Mouse (Mus musculus): ENCODE results near the gene Slc25a13.

Slc25a13 gene

DNA sequence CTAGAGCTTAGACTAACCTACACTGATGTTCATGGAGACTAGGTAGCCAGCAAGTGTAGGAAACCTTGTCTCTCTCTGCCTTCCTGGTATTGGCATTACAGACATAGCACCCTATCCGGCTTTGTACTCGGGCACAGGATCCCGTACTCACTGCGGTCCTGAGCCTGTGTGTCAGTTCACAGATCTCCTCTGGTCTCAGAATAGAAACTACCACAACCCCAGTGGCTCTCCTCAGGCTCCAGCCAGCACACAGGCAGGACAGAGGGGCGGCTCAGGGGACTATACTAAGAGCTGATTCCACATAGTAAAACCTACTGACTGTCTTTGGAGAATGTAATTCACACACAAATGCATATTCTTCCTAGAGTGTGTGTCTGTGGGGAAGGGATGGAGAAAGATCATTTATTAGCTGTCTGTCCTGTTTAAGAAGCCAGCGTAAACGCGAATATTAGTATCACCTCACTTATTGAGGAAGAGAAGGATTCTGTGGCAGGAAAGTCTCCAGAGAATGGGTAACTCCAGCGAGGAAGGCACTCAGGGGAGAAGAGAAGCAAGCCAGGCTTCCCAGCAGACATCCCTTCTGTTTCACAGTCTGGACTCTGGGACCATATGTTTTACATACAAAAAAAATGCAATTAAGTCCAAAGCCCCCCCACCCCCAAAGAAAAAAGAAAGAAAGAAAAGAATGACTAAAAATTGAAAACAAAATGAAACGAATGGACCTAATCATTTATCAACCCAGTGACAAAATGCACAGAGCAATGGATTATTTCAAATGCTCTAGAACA, 49.4 kb downstream of the Slc25a13 start:
- no peak for DNase-seq (ENCODE audit: low read depth, low spot score)

DNA sequence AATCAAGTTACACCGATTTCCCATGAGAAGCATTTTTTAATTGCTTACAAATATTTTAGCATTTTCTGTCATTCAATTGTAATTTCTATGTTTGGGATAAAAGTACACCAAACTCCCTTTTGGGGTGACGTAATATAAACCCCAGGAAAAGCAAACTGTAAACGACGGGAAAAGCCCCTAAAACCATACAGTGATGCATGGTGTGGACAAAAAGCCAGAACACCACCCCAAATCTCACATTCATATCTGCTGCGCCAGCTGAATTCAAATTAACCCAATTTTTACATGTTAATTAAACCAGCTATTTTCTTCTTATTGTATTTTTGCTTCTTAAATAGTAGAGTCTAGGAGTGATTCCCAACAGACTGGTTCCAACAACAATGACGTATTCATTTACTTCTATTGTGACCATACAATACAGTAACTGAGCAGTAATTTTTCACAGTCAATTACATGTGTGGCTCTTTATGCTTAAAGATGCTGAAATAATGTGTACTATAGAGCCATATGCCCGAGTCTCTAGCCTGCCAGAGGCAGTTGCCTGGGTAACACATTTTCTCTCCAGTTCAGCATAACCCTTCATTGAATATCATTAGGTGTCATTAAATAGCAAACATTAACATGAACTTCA, 53.9 kb downstream of the Slc25a13 start:
- DNase-seq (ENCODE audit: low read depth, low spot score): no peak

DNA sequence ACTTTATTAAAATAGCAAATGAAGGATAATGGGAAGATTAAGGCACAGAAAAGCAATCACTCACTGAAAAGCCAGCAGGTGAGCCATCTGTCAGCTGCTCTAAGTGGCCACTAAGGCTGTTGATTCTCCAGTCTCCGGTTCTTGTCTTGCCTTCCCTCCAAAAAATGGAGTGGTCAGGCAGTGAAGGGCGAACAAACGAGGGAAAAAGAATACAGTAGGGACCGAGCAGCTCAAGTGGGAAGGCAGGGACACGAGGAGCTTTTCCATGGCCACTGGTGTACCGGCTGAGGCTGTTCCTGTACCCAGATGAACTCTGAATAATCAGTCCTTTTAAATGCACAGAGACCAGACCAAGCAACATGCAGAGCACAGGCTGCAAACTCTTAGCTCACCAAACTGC, 54.8 kb downstream of the Slc25a13 start:
- no peak for DNase-seq (ENCODE audit: low read depth, low spot score)

DNA sequence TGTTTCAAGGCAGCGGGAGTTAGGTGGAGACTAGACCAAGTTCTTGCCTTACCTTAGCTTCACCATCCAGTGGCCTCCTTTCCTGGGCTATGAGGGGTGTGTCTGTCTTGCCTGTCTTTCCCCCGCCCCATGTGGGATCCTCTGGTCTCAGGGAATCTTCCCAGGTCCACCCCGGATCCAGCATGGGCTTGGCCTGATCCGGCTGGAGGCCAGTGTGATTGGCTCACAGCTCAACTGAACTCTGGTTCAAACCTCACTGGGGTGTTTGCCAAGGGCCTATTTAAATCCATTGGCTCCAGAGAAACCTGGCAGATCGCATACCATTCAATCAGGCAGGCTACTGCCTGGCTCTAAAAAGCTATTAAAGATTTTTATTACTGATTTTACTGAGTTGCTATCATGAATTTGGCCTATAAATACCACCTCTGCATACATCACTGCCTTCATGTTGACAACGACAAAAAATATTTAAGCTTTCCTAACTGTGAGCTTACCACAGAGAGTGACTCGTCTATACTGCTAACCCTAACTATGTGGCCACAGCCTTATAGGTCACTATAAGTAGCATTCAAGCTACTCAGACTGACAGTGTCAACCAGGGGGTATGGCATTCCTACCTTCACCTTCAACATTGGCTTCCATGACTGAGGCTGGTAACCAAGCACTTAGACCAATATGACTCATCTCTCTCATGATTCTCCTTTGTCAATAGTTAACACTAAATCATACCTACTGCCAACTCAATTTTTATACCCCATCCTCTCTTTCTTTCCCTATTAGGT, 56.1 kb downstream of the Slc25a13 start:
- DNase-seq (ENCODE audit: low read depth, low spot score): no peak

DNA sequence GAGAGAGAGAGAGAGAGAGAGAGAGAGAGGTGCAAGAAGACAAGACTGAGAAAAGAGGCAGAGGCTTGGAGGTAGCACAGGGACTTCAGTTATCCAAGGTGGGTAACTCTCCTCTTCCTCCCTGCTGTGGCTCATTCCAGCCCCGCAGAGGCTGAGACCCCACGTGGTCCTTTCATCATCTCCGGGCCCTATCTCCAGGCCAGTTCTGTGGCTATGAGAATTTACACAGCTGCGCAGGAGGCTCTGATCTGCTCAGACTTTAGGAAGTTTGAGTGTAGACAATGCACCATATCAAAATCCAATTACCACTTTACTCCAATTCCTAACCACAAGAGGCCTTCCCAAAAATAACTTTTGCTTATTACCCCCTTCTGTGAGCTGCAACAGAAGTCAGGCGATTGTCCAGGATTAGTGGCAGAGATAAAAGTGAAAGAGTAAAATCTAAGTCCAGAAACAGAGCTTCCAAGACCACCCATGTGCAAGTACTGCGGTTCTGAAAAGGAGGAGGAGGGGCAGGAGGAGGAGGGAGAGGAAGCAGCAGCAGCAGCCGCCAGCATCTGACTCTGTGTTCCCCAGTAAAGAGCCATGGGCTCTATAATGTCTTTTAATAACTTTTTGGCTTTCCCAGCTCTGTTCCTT, 57.6 kb downstream of the Slc25a13 start:
- peak; percentile 41 for DNase-seq (ENCODE audit: low read depth, low spot score)

DNA sequence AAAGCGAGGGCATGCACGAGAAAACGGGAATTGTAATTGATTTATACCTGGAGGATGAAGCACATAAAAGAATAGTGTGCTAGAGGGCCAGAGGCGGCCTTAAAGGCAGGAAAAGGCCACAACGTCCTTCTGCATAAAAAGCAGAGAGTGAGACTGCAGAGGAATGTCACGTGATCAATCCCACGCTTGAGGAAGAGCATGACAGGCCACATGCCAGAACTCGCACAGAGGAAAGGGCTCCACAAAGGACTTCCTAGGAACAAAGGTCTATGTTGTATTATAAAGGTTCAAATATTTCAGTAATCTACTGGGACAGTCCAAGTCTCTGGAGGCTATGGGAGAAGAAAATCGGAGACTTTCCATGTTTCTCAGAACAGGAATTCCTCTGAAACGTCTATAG, 63.5 kb downstream of the Slc25a13 start:
- DNase-seq (ENCODE audit: low read depth, low spot score): no peak

DNA sequence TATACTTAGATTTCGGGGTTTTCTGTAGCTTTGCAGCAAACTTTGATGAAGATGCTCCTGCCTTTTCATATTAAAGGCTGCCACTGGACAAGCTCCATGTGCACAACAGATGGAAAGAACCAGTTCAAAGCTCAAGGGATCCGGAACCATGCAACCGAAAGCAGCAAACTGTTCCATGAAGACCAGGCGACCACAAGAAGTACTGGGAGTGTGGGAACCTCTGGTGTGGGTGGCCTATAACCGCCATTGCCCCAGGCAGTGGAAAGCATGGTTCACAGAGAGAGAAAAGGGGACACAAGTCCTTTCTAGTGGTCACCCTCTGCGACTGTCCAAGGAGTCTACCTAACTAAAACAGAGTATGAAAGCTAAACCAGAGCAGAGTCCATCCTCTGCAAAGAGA, 66.2 kb downstream of the Slc25a13 start:
- DNase-seq (ENCODE audit: low read depth, low spot score): no peak

DNA sequence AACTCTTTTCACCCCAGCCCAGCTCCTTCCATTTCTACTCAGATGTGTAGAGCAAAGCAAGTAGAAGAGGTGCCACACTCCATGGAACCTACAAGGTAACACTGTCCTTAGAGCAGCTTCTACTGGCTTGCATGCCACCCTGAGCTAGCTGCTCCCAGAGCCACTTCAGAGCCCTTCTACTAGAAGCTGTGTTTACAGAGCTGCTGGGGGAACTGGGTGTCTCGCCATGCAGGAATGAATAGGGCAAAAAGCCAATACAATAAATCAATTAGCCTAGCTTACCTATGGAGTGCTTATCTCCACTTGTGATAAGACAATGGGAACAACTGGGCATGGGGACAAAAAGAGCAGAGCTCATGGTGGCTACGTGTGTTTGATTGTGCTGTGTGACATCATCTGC, 67.2 kb downstream of the Slc25a13 start:
- DNase-seq (ENCODE audit: low read depth, low spot score): no peak

DNA sequence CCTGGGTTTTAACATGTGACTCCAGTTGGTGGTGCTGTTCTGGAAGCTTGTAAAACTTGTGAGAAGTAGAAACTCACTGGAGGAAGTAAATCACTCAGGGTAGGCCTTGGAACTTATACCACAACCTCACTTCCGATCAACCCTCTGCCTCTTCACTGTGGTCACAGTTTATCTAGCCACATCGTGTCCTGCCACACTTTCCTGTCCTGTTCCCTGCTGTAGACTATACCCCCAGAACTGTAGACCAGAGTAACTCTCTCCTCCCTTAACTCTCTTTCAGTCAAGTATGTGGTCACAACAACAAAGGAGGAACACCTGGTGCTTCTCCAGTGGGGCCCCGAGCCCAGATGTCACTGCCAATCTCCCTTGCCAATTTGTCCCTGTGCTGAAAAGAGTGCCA, 67.6 kb downstream of the Slc25a13 start:
- DNase-seq (ENCODE audit: low read depth, low spot score): no peak

DNA sequence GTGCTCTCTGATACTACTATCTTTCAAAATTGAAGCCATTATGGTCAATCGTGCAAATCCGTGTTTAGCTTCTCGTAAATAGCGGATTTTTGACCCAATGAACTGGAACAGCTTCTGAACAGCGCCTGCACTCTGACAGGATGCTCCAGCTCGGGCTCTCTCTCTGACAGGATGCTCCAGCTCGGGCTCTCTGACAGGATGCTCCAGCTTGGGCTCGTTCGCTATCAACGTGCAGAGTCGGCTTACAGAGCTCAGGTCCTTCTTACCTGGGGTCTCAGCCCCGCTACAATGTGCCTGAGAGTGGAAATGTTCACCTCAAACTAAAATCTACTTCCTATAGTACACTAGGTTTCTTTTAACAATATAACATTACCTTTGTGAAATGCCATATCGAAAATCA, 71.6 kb downstream of the Slc25a13 start:
- DNase-seq (ENCODE audit: low read depth, low spot score): no peak

DNA sequence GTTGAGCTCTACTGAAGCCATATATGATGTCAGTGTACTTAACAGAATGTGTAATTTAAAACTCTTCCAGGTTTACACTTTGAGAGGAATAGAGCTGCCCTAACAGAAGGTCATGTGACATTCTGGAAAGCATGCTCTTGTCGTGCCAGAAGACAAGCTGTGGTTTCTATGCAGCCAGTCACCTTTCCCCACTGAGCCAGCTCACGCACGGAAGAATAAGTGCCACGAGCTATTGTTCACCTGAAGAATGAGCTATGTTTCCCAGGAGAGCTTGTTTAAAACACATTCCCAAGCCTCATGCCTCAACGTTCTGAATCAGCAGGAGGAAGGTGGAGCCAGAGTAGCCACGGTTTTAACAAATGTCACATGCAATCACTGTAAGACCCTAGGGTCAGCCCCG, 73.4 kb downstream of the Slc25a13 start:
- DNase-seq (ENCODE audit: low read depth, low spot score): no peak

DNA sequence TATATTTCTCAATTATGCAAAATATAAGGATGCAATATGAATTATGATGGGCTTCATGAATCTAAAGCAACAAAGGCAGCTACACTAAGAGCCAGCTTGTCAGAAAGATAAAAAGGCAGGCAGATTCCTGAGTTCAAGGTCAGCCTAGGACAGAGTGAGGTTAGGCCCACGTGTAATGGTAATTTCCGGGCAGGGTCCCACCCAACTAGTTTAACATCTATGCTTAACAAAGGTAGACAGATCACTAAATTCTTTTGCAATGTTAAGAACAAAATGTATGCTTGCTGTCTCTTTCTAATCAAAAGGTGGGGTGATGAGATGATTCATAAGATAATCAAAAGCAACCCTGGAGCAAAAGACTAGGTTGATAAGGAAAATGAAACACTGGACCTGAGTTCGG, 76.6 kb downstream of the Slc25a13 start:
- DNase-seq (ENCODE audit: low read depth, low spot score): no peak

DNA sequence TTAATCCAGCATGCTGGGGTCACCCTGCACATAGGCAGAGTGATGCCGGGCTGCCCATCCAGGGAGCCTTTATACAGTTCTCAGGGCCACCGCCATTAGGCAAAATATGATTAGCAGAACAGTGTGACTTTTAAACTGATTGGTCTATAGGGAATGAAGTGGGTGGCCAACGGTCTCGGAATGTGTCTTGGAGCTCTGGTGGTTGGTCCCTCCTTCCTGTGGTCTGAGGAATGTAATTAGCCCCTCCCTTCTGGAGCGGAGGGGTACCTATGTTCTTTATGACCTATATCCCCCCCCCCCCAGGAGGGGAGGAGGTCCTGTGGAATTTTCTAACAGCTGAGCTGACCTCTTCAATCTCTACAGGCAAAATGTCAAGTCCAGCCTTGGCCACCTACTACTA, 77.9 kb downstream of the Slc25a13 start:
- no peak for DNase-seq (ENCODE audit: low read depth, low spot score)

DNA sequence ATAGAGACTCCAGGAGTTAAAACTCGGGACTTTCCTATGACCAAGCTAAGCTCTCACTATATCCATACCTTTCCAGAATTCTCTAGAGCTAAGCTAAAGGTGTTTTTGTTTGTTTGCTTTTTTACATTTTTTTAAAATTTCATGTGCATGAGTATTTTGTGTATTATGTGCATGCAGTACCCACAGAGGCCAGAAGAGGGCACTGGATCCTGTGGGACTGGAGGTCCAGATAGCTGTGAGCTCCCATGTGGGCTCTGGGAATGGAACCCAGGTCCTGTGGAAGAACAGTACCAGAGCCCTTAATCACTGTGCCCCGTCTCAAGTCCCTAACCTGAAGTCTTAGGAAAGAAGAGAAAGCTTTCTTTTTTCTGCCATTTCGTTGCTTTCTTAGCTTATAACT, 80.2 kb downstream of the Slc25a13 start:
- no peak for DNase-seq (ENCODE audit: low read depth, low spot score)

DNA sequence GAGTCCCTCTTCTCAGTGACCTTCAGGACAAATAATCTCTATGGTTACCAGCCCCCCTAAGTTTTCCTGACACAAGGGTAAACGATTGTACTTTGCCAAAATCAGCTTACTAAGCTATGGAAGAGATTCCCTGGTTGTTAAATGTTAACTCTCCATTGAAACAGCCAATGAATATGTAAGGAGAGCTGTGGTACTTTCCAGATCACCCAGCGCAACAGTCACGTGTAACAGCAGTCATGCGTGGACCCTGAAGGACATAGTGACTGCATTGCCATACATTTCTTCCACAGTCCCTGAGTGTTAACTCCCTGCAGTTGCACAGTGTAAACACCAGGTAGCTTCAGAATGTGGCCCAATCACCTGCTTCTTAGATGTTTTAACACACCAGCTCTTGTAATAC, 82.0 kb downstream of the Slc25a13 start:
- DNase-seq (ENCODE audit: low read depth, low spot score): no peak

DNA sequence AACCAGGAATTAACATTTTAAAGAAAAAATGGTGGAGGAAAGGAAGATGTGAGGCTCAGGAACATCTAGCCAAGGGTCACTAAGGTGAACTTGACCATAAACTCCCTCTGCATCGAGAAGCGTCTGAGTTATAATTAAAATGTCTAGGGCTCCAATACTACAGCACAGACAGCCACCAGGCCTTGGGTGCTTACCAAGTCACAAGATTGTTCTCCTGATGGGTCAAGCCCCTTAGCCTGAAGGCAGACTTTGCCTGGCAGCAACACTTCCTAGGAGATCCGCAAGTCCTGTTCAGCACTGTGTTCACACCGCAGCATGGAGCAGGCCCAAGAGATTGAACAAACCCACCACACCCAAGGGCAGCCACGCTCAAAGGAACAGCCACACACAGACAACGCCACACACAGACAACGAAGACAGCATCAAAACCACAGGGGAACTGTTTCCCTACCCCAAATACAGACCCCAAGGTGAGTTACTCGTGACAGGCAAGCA, 83.4 kb downstream of the Slc25a13 start:
- no peak for DNase-seq (ENCODE audit: low read depth, low spot score)

DNA sequence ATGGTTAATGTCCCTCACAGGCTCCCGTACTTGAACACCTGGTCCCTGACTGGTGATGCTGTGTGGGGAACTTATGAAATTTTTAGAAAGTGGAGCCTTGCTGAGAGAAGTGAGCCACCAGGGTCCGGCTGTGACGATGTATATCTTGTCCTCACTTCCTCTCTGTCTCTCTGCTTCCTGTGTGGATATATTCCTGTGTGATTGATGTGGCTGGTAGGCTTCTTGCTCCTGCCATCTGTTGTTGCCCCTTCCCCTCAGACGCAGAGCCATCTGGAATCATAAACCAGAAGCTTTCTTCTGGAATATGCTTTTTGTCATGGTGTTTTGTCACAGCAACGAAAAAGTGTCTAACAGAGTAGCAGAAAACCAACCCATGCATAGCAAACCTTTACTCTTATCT, 84.9 kb downstream of the Slc25a13 start:
- peak; percentile 21 for DNase-seq (ENCODE audit: low read depth, low spot score)

DNA sequence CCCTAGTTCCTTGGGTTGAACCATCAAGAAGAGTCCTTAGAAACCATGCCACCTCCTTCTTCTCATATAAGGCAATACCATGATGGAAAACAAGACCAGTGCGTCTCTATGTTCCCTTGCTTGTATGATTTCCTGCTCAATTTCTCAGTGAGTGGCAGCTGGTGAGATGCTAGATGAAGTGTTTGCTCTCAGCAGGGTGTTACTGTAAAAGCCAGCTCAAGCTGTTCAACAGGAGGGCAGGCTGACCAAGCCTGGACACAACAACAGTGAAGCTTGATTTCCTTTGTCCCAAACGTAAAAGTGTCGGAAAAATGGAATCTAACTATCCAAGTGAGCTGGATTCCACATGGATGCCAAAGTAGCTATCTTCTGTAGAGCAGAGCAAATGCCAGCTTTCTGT, 91.4 kb downstream of the Slc25a13 start:
- DNase-seq (ENCODE audit: low read depth, low spot score): no peak

DNA sequence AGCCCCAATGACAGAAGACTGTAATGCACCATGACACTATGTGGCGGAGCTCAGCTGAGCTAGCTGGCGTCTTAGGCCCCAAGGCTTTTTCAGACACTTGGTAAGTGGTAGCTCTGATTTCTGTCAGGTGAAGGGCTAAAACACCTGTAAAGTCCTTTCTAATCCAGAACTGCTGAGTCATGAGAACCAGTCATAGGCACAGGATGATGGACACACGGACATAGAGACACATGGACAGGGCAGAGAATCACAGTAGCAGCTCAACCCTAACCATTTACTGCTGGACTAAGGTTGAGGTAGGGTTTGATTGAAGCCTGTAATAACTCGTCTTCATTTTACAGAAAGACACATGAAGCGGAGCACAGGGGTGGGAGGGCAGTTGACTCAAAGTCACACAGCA, 95.1 kb downstream of the Slc25a13 start:
- DNase-seq (ENCODE audit: low read depth, low spot score): no peak

DNA sequence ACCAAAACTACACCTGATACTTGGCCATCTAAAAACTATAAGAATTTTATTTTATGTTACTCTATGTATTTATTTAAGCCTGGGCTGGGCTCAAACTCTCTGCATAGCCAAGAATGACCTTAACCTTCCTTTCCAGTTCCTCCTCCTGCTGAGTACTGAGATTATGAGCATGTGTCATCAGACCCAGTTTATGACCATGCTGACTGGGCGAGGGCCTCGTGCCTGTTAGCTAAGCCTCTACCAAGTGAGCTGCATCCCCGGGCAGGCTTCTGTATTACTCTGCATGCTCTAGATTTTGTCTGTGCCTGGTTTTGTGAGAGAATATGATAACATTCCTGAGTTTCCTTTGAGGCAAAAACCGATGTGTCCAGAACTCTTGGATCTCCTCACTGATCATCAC, 96.1 kb downstream of the Slc25a13 start:
- no peak for DNase-seq (ENCODE audit: low read depth, low spot score)

DNA sequence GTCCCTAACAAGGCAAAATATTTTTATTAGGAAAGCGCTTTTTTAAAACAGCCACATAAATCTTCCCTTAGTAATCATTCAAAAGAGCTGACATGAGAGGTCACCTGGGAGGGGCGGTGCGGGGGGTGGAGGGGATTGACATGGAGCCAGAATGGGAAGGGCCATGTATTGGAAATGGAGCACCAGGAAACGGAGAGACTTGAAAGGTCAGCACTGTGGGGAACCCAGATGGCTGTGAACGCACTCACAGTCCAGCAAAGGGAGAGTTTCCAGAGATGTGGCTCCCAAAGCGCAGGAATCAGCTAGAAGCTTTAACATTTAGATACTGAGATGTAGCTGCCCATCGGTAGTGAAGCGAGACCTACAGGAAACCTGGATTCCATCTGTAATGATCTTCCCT, 101.2 kb downstream of the Slc25a13 start:
- no peak for DNase-seq (ENCODE audit: low read depth, low spot score)

DNA sequence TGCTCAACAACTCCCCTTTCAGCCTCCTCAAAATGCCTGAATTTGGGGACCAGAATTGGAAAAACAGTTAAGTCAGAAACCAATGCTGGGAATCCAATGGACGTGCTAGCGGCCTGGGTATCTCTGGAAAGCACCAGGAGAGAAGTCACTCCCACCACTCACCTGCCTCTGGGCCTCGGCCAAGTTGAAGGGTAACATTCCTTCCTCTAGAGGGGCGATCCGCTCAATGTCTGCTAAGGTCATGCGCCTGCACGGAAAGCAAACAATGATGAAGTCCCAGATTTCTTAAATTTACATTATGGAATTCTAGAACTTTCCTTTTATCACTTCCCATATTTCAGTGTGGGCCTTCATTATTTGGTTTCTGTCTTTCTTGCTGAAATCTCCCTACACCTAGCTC, 103.2 kb downstream of the Slc25a13 start:
- no peak for DNase-seq (ENCODE audit: low read depth, low spot score)

Data from mesoderm, embryonic 11.5 days (tissue).